Mouse (Mus musculus): ENCODE measurements around the gene Srbd1. TPM values are rescaled to one million over a fixed set of nuclear protein-coding genes. Genes with fewer than 3 reads are reported as not detected.
A peak's percentile ranks its signal among the peaks of the same experiment; 100 is the strongest.

The Srbd1 gene
- total RNA-seq, 2 experiments from 2014 or later, result 10.9 to 11.4 TPM

GRCm38 (mm10) chr17:85995086-85995485, 149.9 kb downstream of the Srbd1 start:
- intact Hi-C loops (cut with DNase I), result no loop called here
- peak in 1 of 2 experiments; percentile 13 for DNase-seq

GRCm38 (mm10) chr17:85989058-85989769, 155.8 kb downstream of the Srbd1 start:
- intact Hi-C loops (cut with DNase I), result no loop called here

GRCm38 (mm10) chr17:85987531-85987930, 157.4 kb downstream of the Srbd1 start:
- no peak for DNase-seq
- intact Hi-C loops (cut with DNase I), result no loop called here

More at GRCm38 (mm10) chr17:85989058-85989769, 155.8 kb downstream of the Srbd1 start:
- DNase-seq, result no peak

- DNase-seq, result no peak
- intact Hi-C loops (cut with DNase I), result no loop called here
Measured at GRCm38 (mm10) chr17:85986624-85987023, 158.4 kb downstream of the Srbd1 start.

GRCm38 (mm10) chr17:85986181-85986580, 158.8 kb downstream of the Srbd1 start:
- intact Hi-C loops (cut with DNase I), result no loop called here
- no peak for DNase-seq

- intact Hi-C loops (cut with DNase I), result no loop called here
- DNase-seq, result no peak
Measured at GRCm38 (mm10) chr17:85985131-85985530, 159.8 kb downstream of the Srbd1 start.

- intact Hi-C loops (cut with DNase I), result no loop called here
- no peak for DNase-seq
Measured at GRCm38 (mm10) chr17:85982271-85982670, 162.7 kb downstream of the Srbd1 start.

- DNase-seq, result no peak
- intact Hi-C loops (cut with DNase I), result no loop called here
Measured at GRCm38 (mm10) chr17:85981869-85982268, 163.1 kb downstream of the Srbd1 start.

- intact Hi-C loops (cut with DNase I), result no loop called here
- DNase-seq, result no peak
Measured at GRCm38 (mm10) chr17:85978876-85979275, 166.1 kb downstream of the Srbd1 start.

GRCm38 (mm10) chr17:85975077-85975476, 169.9 kb downstream of the Srbd1 start:
- intact Hi-C loops (cut with DNase I), result no loop called here
- DNase-seq, result peak in 1 of 2 experiments; percentile 5

- no peak for DNase-seq
- intact Hi-C loops (cut with DNase I), result no loop called here
Measured at GRCm38 (mm10) chr17:85974591-85974990, 170.4 kb downstream of the Srbd1 start.

- intact Hi-C loops (cut with DNase I), result no loop called here
- DNase-seq, result no peak
Measured at GRCm38 (mm10) chr17:85971120-85971519, 173.9 kb downstream of the Srbd1 start.

GRCm38 (mm10) chr17:85961653-85962052, 183.3 kb downstream of the Srbd1 start:
- DNase-seq, result no peak
- intact Hi-C loops (cut with DNase I), result no loop called here

- DNase-seq, result no peak
- intact Hi-C loops (cut with DNase I), result no loop called here
Measured at GRCm38 (mm10) chr17:85951771-85952170, 193.2 kb downstream of the Srbd1 start.

GRCm38 (mm10) chr17:85949919-85950505, 195.0 kb downstream of the Srbd1 start:
- intact Hi-C loops (cut with DNase I), result no loop called here
- DNase-seq, result no peak

GRCm38 (mm10) chr17:85948911-85949909, 195.8 kb downstream of the Srbd1 start:
- peak; percentile 3 to 29 for DNase-seq
- intact Hi-C loops (cut with DNase I), result no loop called here

- intact Hi-C loops (cut with DNase I), result no loop called here
- no peak for DNase-seq
Measured at GRCm38 (mm10) chr17:85944726-85945125, 200.2 kb downstream of the Srbd1 start.

GRCm38 (mm10) chr17:85943994-85944640, 200.9 kb downstream of the Srbd1 start:
- DNase-seq, result no peak
- intact Hi-C loops (cut with DNase I), result no loop called here

- intact Hi-C loops (cut with DNase I), result no loop called here
- DNase-seq, result no peak
Measured at GRCm38 (mm10) chr17:85943551-85943981, 201.4 kb downstream of the Srbd1 start.

GRCm38 (mm10) chr17:85943071-85943470, 201.9 kb downstream of the Srbd1 start:
- no peak for DNase-seq
- intact Hi-C loops (cut with DNase I), result no loop called here

All from heart, postnatal 36 days (tissue).